Mouse (Mus musculus) layer of hippocampus, adult 8-10 months (tissue): Measurements from ENCODE around the gene Sez6. TPM values are rescaled to one million over a fixed set of nuclear protein-coding genes. Genes with fewer than 3 reads are reported as not detected.

Source experiments
- DNase-seq, 2 experiments: peaks; one replicate each; pipeline ENCODE4 v3.0.0; 2022; ENCODE audit warnings: low spot score in 2 of 2
- total RNA-seq, 4 experiments: library from RNA; stranded (reverse); gene quantifications; 2 replicates each; pipeline ENCODE4 v1.2.4; 2022

Sez6 gene
- total RNA-seq, 4 experiments from 2014 or later: 139 to 164 (median 153) TPM

DNA sequence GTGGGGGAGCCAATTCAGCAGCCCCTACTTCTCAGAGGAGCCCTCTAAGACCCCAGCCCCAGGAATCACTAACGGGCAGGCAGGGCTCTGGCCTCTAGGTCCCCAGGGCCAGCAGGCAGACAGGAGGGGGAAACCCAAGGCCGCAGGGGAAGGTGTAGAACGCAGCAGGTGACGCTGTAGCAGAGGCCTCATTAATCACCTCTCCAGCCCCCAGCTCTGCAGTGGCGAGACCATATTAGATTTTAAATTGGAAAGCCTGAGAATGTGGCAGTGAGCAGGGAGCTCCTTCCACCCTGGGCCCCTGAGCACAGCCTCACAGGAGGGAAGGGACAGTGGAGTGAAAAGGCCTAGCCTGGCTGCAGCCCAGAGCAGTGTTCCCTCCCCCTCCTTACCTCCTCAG is 11.6 kb downstream of the Sez6 start:
- no peak for DNase-seq

DNA sequence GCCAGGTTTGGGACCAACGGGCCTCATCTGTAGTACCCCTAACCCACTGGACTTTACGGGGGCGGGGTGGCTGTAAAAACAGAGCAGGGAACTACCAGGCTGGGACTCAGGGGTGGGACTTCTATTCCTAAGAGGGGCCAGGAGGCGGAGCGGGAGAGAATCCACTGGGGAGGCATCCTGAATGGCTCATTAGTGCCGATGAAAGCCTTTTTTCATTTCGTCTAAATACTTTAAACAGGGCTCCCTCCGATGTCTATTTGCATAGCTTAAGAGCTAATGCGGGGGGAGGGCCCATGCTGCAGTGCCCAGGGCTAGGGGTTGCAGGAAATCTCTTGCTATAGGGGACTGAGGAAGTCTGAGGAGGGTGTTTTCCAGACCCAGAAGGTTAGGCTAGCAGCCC is 17.3 kb downstream of the Sez6 start:
- no peak for DNase-seq

DNA sequence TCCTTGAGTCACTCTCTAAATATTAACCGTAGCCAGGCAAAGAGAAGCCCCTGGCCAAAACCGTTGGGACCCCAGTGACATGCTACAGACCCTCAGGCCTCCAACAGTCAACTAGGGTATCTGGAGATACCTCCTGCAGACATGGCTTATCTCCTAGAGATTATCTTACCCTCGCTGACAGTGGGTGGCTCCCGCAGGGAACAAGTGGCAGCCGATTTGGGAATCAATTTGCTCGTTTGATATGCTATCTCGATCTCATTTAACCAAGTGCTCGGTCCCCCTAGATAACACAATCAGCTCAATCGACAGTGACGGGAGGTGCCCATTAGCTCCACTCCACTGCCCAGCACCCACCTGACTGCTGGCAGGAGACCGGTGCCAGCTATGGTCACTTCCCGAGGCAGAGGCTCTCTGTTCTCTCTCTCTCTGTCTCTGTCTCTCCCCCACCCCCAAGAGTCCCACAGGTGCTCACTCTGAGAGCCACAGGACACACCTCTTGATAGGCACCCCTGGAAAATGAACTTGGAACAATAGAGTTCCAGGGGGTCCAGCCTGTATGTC is 19.6 kb downstream of the Sez6 start:
- DNase-seq: no peak

DNA sequence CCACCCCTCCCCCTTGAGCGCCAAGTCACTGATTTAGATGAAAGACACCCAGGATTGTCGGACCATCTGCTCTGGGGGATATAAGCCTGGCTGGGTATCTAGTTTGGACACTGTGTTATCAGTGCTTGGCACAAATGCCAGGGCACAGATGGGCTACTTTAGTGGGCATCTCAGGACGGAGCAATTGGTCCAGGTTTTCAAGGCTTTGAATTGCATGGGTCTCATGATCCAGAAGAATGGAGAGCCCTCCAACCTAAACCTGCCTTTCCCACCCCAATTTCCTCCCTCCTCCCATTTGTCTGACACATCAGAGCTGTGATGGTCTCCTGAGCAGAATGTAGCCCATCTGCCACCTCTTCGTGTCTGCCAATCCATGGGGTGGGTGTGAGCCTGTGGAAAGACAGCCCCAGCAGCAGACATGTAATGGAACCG is 20.2 kb downstream of the Sez6 start:
- peak; percentile 77 to 79 for DNase-seq

DNA sequence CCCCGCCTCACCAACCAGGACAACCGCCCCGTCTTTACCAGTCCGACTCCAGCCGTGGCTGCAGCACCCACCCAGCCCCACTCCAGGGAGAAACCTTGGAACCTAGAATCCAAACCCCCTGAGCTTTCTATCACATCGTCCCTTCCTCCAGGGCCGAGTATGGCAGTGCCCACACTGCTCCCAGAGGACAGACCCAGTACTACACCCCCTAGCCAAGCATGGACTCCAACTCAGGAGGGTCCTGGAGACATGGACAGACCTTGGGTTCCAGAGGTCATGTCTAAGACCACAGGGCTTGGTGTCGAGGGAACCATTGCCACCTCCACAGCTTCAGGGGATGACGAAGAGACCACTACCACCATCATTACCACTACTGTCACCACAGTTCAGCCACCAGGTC is 23.1 kb downstream of the Sez6 start:
- DNase-seq: no peak

DNA sequence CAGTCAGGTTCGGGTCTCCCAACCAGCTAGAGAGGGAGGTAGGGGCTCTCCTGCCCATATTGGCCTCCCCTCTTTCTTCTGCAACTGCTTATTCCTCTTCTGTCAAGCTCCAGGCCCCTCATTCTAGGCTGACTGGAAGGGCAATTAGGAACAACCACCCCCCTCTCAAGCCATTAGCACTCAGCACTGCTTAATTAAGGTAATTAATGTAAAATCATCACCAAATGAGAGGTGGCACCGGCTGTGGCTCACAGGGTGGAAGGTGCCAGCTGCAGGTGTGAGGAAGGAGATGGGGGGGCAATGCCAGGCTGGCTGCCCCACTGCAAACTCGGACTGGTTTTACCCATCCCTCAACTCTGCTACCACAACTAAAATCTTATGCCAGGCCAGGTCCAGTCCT is 25.8 kb downstream of the Sez6 start:
- DNase-seq: no peak

DNA sequence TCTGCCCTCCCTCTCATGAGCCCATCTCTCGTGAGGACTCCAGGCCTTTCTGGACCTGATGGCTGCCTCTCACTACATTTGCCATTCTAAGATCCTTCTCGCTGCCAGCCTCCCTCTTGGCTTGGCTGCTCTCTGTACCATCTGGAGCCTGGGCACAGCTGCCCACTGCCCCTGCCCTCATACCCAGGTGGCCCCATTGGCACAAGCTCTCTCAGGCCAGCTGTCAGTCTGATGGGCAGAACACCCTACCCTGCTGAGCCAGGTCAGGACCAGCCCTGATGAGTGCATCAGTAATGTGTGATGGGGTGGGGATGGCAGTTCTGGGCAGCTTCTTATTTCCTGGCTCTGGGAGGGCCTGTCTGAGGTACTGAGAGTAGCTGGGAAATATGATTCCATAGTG is 27.7 kb downstream of the Sez6 start:
- no peak for DNase-seq

DNA sequence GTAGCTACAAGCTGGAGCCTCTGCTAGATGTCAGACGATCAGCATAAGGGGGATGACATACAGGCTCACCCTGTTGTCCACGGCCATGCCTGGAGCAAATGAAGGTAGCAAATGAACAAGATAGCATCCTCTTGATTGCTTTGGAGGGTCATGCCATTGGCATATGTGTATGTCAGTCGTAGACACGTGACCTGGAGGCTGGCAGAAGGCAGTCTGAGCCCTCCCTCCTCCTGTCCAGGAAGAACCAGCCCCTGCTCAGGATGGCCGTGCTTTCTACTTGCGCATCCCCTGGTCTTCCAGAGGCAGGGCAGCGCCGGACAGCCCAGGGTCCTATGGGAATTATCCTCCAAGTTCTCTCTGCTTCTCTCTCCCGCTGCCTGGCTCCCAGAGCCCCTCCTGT is 28.3 kb downstream of the Sez6 start:
- no peak for DNase-seq

DNA sequence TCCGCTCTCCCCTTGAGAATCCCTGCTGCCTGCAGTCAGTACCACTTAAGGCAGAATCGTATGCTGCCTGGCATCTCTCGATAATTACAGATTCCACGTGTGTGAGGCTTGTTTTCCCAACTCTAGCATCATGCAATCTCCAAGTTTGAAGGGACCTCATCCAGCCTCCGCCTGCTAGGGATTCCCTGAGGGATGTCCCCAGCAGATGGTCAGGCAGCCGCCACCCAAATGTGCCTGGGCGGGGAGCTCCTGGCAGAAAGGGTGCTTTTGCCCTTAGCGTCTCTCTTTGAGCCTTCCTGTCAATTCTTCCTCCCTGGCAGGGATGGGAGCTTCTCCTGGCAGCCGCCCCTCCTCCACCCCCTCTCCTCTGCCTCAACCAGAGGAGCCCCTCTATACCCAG is 29.6 kb downstream of the Sez6 start:
- DNase-seq: peak; percentile 68 to 78

DNA sequence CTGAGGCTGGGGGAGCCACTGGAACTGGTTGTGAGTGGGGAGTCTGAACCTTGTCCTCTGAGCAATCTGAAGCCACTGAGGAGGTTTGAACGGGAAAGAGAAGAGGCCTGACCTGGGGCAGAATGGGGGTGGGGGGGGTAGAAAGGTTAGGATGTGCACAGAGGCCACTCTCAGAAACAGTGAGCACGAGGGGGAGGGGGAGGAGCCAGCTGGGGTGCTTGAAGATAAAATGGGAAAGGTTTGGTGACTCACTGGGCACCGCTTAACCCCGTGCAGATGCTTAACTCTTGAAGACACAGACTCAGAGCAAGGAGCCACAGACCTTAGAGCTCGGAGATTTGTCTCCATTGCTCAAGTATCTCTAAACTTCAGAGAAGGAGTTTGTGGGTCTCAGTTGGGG is 30.3 kb downstream of the Sez6 start:
- DNase-seq: no peak

DNA sequence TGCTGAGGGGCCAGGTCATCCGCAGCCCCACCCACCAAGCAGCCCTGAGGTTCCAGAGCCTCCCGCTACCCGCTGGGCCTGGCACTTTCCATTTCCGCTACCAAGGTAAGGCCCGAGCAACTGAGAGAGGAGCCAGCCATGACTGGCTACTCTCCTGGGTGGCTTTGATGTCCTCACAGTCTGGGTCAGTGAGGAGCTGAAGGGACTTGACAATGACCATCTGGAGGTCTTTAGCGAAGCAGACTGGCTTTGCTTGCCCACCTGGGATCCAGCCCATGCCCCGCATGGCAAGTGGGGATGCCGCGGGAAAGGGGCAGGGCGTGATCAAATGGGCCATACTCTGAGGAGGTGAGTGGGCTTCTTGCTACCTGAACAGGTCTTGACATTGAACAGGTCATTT is 32.3 kb downstream of the Sez6 start:
- no peak for DNase-seq

DNA sequence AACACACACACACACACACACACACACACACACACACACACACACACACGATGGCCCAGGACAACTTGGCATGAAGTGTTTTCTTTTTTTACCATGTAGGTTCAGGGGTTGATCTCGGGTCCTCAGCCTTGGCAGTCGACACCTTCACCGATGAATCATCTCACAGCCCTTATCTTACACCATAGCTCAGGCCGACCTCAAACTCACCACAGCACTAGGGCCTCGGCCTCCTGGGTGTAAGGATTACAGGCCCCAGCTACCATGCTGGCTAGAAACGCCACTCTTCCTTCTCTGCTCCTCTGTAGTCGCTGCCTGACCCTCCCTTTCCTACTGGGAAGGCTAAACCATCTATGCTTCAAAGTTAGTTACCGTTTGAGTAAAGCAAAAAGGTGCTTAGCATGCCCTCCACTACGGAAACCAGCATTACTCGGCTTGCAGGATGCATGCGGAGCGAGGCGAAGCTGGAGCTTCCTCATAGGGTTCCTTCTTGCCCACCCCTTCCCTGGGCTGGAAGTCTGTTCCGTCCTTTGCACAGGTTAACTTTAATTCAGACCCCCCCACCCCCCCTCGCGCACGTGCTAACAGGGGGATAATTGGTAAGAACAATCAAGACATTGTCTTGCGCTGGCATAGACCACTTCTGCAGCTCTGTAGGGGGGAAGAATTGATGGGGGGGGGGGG is 34.0 kb downstream of the Sez6 start:
- no peak for DNase-seq

DNA sequence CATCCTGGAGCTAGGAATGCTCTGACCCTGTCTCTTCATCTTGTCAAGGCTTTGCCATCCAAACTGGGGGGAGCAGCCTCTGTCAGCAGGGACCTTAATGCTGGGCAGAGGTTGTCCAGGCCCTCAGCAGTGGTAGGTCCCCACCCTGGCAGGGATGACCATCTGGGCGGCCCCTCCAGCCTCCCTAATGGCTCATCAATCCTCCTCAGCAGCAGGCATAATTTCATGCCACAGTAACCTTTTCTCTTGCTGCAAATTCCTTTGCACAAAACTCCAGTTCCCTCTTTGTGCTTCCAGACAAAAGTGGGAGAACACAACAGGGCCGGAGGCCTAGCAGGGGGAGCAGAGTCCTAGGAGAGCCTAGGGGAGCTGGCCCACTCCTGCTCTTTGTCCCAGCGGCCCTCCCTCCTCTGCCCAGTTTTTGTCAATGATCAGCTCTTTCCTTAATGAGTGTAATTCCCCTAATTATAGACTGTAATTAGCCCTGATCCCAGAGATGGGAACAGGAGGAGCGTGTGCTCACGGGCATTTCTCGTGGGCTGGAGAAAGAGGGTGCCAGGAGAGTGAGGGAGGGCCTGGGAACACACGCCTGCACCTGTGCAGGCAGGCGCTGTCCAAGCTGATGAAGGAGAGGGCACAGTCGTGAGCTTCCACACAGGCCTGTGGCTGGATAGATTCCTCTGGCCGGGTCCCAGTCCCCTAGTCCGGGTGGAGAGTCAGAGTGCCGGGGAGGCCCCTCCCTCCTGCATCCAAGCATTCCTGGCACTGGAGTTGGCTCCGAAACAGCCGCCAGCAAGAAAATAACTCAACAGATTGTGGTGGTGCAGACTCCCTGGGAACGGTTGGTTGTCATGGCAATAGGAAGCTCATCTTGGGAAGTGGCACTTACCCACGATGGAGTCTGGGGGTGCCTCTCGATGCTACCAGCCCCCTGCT is 34.8 kb downstream of the Sez6 start:
- peak; percentile 88 to 91 for DNase-seq

DNA sequence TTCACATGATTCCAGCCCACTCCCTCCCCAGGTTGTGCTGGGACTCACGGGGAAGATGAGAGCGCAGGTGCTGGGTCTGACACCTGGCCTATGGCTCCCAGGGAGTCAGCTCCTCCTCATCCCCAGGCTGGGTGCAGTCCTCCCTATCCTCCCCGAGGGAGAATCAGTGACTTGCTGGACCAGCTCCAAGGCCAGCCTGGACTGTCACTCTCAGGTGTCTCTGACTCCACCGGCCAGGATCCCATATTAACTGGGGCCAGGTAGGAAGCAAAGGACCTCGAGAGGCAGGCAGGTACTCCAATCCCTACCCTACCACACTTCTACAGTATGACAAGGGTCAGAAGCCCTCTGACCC is 35.4 kb downstream of the Sez6 start:
- no peak for DNase-seq

DNA sequence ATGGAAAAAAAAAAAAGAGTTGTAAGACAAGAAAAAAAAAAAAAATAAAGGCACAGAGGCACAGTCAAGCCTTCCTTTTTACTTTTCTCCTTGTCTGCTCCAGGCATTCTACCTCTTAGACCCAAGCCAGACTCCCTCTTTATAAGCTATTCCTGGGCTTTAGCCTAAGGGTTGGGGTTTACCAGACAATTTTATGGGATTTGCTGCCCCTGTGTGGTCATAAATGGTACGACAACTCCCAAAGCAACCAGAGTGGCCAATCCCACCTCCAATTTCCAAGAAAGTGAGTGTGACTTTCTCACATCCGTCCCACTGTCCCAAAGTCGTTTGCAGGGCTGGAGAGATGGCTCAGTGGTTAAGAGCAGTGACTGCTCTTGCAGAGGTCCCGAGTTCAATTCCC is 36.5 kb downstream of the Sez6 start:
- DNase-seq: peak; percentile 63 to 86

DNA sequence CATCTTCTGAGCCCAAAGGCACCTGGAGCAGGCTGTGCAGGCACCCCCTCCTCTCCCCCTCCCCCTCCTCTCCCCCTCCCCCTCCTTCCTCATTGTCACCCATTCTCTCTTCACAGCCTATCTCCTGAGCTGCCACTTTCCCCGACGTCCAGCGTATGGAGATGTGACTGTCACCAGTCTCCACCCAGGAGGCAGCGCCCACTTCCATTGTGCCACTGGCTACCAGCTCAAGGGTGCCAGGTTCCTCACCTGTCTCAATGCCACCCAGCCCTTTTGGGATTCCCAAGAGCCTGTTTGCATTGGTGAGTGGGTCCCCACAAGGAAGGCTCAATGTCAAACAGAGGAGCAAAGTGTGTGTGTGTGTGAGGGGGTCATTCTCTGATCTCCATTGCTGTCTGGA is 38.2 kb downstream of the Sez6 start:
- DNase-seq: no peak

DNA sequence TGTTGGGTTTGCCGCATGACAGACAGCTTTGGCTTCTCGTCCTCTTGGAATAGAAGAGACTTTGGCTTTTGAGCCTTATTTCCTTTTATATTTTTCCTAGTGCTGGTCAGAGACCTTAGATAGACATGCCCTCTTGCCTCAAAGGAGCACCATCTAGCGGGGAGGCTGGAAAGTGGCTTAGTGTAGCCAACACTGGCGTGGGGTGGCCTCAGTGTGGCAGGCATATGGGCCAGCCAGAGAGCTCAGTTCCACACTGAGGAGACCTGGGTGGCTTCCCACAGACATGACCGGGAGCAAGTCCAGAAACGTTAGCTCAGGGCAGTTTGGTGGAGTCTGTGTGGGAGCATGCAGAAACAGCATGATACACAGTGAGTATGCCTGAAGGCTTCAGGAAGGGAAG is 40.1 kb downstream of the Sez6 start:
- no peak for DNase-seq

DNA sequence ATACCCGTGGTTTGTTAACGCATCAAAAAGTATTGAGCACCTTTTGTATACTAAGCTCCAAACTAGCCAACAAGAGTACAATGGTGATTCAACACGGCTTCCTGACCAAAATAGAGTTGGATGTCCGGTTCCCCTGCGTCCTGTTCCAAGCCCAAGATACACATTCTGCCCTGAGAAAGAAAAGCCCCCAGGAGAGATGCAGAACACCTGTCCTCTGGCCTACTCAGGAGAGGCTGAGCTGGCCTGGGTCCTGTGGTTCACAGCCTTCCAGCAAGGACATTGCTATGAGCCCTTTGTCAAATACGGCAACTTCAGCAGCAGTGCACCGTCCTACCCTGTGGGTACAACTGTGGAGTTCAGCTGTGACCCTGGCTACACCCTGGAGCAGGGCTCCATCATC is 42.9 kb downstream of the Sez6 start:
- DNase-seq: no peak

DNA sequence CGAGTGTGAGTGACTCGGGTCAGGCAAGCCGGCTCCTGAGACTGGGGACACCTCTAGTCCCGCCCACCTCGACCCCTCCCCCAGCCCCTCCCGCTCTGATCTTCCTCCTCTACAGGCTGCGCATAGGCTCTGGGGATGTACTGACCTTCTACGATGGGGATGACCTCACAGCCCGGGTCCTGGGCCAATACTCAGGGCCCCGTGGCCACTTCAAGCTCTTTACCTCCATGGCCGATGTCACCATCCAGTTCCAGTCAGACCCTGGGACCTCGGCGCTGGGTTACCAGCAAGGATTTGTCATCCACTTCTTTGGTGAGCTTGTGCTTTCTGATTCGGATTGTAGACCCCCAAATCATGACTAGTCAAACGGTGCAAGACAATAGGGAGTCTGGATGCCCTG is 43.7 kb downstream of the Sez6 start:
- DNase-seq: no peak

DNA sequence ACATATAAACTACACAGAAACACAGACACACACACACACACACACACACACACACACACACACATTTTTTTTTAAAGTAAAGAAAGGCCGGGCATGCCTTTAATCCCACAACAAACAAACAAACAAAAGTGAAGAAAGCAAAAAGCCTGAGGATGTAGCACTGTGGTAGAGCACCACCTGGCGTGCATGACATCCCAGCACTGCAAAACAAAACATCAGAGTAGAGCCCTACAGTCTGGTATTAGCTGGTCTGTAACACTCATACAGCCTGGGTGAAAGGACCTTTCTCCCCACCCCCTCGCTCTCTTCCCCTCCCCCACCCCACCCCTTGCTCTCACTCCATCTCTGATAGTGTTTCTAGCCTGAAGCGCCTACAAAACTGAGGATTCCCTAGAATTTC is 45.3 kb downstream of the Sez6 start:
- no peak for DNase-seq

DNA sequence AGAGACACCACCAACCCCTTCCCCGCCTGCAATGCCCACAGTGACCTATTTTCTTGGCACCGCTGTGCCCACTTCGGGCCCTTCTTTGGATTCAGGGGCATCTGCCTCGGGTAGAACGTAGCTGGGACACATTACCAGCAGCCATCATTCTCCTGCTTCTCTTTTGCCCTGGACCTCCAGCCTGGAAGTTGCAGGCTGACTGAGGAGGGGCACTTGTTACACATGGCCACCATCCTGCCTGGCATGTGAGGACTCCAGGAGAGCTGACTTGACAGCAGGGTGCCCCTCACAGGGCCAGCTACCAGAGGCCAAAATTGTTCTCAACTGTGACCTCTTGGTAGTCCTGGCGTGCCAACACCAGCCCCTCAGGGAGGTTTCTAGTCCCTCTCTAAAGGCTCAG is 47.6 kb downstream of the Sez6 start:
- no peak for DNase-seq

DNA sequence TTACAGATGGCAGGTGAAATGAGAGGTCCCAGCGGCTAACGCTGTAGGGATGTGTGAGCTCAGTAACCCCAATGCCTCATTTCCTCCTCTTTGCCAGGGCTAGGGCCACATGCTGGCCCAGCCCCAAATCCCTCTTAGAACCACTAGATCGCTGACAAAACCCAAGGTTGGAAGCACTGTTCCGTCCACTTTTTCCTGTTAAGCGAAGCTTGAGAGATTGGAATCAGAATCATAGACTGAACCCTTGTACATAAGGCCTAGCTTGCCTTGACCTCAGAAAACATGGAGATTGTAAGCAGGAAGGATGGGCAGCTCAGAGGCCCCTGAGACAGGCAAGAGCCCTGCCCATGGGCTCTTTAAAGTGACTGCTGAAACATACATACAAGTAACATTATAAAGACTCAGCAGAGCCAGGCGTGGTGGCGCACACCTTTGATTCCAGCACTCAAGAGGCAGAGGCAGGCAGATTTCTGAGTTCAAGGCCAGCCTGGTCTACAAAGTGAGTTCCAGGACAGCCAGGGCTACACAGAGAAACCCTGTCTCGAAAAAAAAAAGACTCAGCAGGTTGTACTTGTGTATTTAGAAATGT is 48.7 kb downstream of the Sez6 start:
- no peak for DNase-seq
